Mouse (Mus musculus): Measurements from ENCODE around the gene Gm45062.

Gm45062 gene

GRCm38 (mm10) chr6:8259004-8259666 is at the start of gene Gm45062, which contains the start of the genes Rpa3 and Umad1:
TSS of gene Gm45062 (plus strand) at chr6:8259450.
TSS of gene Rpa3 (minus strand) at chr6:8259173.
TSS of gene Umad1 (plus strand) at chr6:8259288.
- DNase-seq (ENCODE audit: low spot score): peak; percentile 97

- DNase-seq (ENCODE audit: low spot score): no peak
These were observed 49.4 kb upstream of the Gm45062 start for GRCm38 (mm10) chr6:8209866-8210186.

- DNase-seq (ENCODE audit: low spot score): no peak
These were observed 48.6 kb upstream of the Gm45062 start for GRCm38 (mm10) chr6:8210661-8211060.

- no peak for DNase-seq (ENCODE audit: low spot score)
These were observed 32.2 kb upstream of the Gm45062 start for GRCm38 (mm10) chr6:8227035-8227434.

GRCm38 (mm10) chr6:8228596-8228995 is 30.7 kb upstream of the Gm45062 start:
- DNase-seq (ENCODE audit: low spot score): no peak

GRCm38 (mm10) chr6:8258316-8258715 is 934 bp upstream of the Gm45062 start:
- no peak for DNase-seq (ENCODE audit: low spot score)

- no peak for DNase-seq (ENCODE audit: low spot score)
These were observed 406 bp downstream of the Gm45062 start for GRCm38 (mm10) chr6:8259667-8260044.

GRCm38 (mm10) chr6:8271047-8271446 is 11.8 kb downstream of the Gm45062 start:
- DNase-seq (ENCODE audit: low spot score): peak; percentile 45

- DNase-seq (ENCODE audit: low spot score): peak; percentile 17
These were observed 15.3 kb downstream of the Gm45062 start for GRCm38 (mm10) chr6:8274387-8275054.

- DNase-seq (ENCODE audit: low spot score): no peak
These were observed 15.8 kb downstream of the Gm45062 start for GRCm38 (mm10) chr6:8275098-8275497.

GRCm38 (mm10) chr6:8276431-8276830 is 17.2 kb downstream of the Gm45062 start:
- DNase-seq (ENCODE audit: low spot score): no peak

GRCm38 (mm10) chr6:8278426-8279002 is 19.3 kb downstream of the Gm45062 start:
- DNase-seq (ENCODE audit: low spot score): no peak

GRCm38 (mm10) chr6:8283255-8283654 is 24.0 kb downstream of the Gm45062 start:
- no peak for DNase-seq (ENCODE audit: low spot score)

GRCm38 (mm10) chr6:8285401-8285960 is 26.2 kb downstream of the Gm45062 start:
- no peak for DNase-seq (ENCODE audit: low spot score)

GRCm38 (mm10) chr6:8286146-8286545 is 26.9 kb downstream of the Gm45062 start:
- DNase-seq (ENCODE audit: low spot score): no peak

GRCm38 (mm10) chr6:8288755-8289580 is 29.7 kb downstream of the Gm45062 start:
- no peak for DNase-seq (ENCODE audit: low spot score)

- DNase-seq (ENCODE audit: low spot score): no peak
These were observed 35.0 kb downstream of the Gm45062 start for GRCm38 (mm10) chr6:8294048-8294784.

GRCm38 (mm10) chr6:8299066-8299863 is 40.0 kb downstream of the Gm45062 start:
- DNase-seq (ENCODE audit: low spot score): no peak

- no peak for DNase-seq (ENCODE audit: low spot score)
These were observed 48.9 kb downstream of the Gm45062 start for GRCm38 (mm10) chr6:8307878-8308775.

- no peak for DNase-seq (ENCODE audit: low spot score)
These were observed 53.3 kb downstream of the Gm45062 start for GRCm38 (mm10) chr6:8312554-8312953.

All from yolk sac, embryonic 10.5 days (tissue).